Mouse (Mus musculus) layer of hippocampus, adult 11-12 months (tissue): Measurements from ENCODE around the gene Hhex.

Source experiments
- DNase-seq: peaks from one replicate; pipeline ENCODE4 v3.0.0; 2022; ENCODE audit warnings: low spot score

The Hhex gene

DNA sequence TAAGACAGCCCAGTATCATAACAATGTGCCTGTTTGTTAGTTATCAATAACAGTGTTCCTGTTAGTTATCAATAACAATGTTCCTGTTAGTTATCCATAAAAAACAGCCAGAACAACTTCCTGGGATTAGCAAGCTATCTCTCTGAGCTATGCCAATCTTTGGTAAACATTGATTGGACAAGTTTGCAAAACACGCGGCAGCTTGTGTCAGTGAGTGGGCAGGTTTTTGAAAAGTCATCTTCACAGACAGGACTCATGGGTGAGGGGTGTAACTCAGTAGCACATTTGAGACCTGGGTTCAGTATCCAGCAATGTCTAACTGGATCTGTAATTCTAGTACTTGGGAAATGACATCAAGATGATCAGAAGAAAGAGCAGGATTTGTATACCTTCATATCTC, 20.9 kb downstream of the Hhex start:
- no peak for DNase-seq

DNA sequence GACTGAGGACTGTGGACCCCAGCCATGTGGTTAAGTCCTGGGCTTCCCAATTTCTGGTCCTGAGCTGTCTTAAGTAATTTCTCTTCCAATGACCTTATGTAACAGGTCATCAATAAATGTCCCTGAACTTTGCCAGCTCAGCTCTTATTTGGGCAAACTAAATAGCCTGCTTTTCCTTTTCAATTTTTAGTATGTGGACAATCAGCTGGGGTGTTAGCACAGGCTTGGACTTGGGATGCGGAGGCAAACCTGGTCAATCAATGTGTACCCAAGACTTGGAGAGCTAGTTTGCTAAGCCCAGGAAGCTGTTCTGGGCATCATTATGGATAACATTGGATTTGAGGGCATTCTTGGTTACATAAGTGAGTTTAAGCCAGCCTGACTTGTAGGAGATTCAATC, 21.4 kb downstream of the Hhex start:
- DNase-seq: no peak

DNA sequence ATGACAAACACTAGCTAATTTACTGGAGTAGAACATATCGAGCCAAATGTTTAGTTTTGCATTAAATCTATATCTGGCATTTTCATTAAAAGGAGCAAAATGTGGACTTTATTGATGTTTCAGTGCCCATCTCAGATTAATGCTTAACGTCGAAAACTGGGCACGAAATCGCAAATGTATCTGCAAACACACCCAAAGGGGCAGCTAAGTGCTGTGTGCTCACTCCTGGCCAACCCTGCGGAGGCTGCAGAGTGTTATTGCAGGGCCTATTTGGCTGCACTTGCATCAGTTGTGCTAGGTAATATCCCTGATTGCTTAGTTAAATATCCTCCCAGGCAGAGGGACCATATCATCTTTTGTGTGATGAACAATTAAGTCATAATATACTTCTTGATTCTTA, 23.4 kb downstream of the Hhex start:
- DNase-seq: no peak

DNA sequence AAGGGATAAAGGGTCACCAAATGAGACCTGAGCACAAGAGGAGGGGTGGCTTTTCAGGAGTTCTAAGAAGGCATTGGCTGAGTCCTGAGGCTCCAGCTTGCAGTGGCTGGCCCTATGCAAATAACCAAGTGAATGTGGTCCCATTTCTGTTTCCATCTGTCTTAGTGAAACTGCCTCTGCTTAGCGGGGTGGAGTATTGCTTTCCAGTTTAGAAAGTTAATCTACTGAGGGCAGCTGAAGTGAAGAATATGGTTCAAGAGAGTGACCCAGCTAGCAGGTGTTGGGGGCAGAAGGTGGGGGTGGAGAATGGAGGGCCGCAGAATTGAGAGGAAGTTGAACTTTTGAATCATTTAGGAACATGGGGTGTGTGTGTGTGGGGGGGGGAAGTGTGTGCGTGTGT, 31.8 kb downstream of the Hhex start:
- no peak for DNase-seq

DNA sequence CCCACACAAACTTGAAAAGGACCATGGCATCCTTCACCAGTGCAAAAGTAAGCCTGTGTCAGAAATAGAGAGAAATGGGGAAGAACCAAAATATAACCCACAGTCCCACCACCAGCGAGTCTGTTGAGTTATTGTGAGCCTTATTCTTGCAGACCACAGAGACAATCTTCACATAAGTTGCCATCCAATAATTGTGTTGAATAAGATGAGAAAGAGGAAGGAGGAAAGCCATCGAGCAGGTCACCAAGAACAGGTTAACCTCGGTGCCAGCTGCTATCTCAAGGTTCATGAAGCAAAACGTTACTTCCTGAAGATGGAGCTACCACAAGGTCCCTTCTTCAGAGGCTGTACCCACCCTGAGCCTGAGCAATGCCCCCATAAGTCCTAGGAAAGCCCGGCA, 32.4 kb downstream of the Hhex start:
- DNase-seq: no peak

DNA sequence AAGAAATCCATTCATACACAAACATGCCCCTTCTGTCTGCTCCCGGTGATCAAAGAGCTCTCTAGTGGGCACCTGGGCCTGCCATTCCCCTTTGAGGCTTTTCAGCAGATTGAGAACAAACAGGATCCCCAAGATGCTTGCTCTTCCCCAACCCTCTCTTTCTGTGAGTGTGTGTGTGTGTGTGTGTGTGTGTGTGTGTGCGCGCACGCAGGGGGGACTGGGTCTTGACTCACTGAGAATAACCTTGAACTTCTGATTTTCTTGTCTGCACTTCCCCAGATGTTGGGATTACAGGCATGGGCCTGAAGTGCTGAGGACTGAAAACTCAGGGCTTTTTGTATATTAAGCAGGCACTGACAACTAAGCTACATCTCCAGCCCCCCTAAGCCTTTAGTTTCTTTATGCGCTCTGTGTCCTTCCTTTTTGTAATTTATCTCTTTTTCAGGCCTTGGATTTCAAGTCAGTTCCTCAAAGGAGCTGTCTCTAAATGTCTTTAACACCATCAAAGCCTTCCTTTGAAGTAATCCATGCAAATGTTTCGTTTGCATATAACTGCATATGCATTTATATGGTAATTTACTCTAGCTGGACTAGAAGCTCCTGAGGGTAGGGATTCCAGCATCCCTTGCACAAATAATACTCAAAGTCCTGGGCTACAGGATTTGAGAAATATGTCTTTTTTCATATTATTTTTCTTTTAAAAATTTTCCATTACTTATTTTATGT, 34.4 kb downstream of the Hhex start:
- DNase-seq: no peak

DNA sequence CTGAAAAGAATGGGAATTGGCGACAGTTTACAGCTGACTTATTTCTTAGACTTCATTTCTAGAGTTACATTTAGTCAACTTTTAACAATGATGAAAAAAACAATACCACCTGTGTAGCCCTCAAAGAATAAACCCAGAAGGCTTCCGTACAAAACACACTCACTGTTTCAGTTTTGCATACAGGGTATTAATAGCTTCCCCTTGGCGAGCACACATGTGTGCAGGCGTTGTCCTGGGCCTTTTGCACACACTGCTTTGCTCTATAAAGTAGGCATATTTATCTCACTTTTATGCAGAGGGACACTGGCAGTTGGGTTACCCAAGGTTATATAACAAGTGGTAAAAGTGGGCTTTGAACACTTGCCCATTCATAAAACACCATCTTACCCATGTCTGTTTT, 37.1 kb downstream of the Hhex start:
- DNase-seq: no peak

DNA sequence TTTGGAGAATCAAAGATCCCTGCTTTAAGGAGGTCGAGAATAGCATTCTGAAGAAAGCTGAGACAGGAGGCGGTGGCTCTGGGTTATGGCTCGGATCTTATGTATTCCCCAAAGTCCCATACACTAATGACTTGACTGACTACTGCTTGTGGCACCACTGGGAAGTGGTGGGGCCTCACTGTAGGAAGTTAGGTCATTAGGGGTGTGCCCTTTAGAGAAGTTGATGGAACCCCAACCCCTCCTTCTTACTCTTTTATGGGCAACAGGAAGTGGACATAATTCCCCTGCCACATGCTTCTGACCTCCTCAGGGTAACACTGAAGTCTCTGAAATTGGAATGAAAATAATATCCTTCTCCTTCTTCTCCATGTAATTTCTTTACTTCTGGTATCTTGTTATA, 38.0 kb downstream of the Hhex start:
- no peak for DNase-seq

DNA sequence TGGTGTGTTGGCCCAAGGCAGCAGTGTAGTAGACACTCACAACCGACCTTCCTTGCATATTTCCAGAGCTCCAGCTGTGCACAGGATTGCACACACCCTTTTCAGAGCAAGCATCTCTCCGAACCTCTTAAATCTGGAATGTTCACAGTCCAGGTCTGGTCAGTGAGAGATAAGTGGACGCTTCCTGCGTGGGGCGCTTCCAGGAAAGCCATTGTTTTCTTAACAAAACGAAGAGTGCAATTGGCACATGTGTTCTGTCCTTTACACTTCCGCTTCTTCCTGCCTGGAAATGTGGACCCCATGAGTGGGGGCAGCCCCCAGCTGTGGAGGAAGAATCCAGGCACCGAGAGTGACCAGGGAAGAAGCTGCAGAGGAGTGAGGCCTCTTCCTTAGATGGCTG, 47.1 kb downstream of the Hhex start:
- DNase-seq: no peak

DNA sequence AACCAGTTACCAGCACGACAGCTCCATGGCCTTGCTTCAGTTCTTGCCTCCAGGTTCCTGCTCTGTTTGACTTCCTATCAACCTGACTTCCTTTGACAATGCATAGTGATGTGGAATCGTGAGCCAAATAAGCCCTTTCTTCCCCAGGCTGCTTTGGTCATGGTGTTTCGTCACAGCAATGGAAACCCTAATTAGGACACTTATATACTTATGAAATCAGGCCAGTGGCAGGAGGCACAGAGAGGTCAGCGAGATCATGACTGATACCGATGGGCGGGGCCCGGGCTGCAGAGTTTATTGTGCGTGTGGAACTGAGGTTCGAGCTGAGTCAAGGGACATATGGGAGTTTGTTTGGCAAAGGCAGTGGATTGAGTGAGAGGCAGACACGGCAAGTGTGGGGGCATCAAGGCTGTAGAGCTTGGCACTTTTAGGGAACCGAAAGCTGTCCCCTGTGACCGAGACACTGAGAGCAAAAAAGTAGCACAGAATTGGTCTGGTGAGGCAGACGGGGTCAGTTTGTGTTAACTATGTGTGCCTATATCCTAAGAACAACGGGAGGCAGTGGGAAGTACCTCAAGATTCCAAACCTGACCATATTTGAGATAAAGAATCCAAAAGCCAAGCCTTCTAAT, 48.1 kb downstream of the Hhex start:
- DNase-seq: no peak

DNA sequence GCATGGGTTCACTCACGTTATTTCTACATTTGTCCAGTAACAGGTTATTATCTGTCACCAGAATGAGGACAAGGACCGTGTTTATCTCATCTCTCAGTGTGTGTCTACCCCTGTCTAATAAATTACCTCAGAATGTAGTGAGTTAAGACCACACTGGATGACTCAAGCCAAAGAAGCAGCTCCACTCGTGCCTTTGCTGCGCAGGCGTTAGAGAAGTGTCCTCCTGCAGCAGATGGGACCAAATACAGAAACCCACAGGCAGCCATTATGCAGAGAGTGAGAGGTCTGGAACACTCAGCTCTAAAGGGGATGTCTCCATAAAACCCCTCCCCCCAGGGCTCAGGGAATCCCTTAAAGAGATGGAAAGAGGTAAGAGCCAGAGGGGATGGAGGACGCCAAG, 50.2 kb downstream of the Hhex start:
- DNase-seq: no peak

DNA sequence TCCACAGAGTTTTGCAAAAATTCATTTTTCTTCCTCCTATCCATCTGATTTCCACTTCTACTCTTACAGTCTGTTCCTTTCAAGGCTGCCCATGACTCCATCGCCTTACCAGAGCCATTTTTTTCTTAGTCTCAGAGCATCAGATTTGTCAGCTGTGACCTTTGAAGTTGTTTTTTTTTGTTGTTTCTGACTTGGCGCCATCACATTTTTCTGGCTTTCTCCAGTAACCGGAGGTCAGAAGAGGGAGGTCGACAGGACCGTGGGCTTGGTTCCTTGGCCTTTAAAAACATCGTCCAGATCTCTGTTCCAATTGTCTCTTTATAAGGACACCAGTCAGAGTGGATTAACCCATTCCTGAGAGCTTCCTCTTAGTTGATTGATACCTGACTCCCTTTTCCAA, 52.2 kb downstream of the Hhex start:
- DNase-seq: no peak

DNA sequence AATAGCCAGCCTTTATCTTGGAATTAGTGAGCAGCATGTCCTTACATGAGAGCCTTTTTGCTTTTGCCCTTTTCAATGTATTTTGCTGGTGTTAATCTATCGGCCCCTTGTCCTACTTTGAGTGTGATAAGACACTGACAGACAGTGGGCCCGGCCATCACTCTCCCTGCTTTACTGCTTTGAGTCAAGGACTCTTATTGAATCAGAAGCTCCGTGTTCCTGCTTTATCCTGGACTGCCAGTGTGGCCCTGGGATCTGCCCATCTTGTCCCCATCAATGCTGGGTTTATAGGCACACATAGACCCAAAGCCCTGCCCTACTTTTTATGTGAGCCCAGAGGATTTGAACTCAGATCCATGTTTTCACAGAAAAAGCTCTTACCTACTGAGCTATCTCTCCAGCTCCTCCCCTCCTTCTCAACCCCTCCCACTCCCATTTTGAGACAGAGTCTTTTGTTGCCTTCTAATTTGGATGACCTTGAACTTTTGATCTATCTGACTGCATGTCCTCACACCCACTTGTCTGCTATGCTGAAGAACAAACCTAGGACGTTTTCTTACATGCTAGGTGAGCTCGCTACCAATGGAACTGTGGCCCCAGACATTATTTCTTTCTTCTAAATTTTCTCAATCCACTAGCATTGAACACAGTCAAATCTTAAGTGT, 53.3 kb downstream of the Hhex start:
- DNase-seq: no peak

DNA sequence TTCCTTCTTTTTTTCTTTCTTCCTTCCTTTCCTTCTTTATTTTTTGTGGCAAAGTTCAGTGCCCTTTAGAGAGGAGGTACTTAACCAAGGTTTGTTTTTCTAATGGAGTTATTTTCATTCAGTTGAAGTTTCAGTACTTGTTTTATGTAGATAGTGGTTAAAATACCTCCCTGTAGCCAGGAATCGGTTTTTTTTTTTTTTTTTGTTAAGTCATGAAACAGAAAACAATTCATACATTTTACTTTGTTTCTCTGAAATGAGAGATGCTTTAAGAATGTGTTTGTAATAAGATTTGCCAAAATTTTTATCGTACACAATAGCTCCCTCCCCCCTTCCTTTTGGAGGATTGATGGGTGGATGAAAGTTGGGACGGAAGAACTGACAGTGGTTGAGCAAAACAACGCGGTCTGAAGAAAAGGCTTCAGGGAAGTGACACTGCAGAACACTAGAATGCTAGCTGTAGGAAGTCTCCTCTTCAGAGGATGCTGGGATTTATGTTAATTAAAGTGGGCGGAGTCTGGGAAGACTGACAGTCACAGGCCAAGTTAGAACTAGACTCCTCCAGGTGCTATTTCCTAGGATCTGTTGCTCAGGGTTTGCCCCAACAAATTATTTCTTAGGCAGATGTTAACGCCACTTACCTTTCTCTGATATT, 54.1 kb downstream of the Hhex start:
- no peak for DNase-seq
